Mouse (Mus musculus): ENCODE data around the gene Jchain. TPM values are rescaled to one million over a fixed set of nuclear protein-coding genes. Genes with fewer than 3 reads are reported as not detected.

Jchain gene
- total RNA-seq, 2 experiments from 2014 or later = 1.5 TPM; not detected in 1

DNA sequence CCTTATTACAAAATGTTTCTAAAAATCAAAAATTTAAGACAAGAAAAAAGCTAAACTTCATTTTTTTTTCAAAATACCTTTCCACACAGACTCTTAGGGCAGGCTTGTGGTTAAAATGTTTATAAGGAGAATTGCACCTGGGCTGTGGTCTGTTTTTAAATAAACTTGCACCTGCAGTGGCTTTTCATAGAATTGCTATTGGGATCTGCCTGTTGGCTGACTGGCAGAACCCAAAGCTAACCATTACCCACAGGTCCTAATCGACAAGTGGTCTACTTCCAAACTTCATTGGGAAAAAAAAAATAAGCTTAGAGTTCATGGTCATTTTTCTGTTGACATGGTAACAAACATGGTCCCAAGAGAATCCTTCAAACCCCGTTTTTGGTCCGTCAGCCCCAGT, 7.0 kb upstream of the Jchain start:
- no peak for ATAC-seq (replicated peaks; ENCODE audit: poor library complexity, severe bottlenecking)

DNA sequence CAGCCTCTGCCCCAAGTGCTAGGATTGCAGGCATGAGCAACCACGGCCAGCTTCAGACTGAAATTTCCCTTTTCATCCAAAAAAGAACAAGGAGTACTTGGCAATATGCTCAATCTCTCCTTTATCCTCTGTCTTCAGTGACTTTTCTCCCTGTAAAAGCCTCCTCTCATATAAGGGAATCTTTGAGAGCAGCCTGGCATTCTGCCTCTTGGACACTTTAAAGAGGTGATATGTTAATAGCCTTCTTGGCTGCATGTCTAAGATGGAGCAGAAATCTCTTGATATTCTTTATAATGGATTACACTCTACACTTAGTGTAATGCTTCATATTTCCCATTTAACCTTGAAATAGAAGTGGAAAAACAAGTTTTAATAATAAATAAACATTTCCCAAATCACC, 3.2 kb upstream of the Jchain start:
- ATAC-seq (replicated peaks; ENCODE audit: poor library complexity, severe bottlenecking) = no peak

DNA sequence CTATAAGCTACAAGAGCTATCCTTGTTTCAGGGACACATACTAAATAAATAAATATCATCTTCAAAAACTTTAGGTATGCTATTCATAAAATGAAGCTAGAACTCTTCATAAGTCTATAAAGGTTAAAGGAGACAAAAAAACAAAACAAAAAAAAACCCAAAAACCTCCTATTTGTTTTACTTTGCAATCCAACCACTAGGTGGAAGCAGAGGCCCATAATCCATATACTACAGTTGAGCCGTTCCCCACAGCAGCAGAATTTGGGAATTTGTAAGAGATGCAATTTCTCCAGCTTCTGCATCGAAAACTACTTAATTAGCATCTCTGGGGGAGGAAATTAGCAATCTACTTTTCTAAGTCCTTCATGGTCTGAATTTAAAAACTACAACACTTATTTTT, 8.5 kb downstream of the Jchain start:
- peak; percentile 96 for ATAC-seq (replicated peaks; ENCODE audit: poor library complexity, severe bottlenecking)

DNA sequence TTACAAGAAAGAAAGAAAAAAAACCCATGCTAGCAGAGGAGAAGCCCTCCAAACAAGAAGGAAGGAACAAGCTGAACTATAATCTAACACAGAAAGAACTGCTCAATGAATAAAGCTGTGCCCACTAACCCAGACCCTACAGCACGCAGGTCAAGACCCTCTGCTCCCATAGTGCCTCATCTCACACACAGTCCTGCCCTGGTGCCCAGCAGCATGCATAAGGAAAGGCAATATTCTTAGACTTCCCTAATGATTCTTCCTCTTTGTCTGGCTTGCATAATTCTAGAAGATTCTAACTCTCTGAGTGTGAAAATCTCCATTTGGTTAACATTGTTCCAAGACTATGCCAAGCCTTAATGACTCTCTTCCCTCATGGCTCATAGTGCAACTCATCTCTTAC, 18.7 kb downstream of the Jchain start:
- peak; percentile 91 for ATAC-seq (replicated peaks; ENCODE audit: poor library complexity, severe bottlenecking)

DNA sequence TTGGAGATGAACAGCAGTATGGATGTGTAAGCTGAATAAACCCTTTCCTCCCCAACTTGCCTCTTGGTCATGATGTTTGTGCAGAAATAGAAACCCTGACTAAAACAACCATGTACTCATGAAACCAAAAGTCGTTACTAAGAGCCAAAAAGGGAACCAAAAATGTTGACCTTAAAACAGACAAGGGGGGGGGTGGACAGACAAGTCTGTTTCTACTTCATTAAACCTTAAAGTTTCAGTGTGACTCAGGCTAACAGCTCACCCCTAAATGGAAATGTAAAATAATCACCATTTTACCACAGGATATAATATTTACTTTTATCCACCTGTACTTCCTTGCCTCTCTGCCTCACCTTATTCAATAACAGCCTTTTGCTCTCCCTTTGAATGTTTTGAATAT, 19.1 kb downstream of the Jchain start:
- ATAC-seq (replicated peaks; ENCODE audit: poor library complexity, severe bottlenecking) = peak; percentile 97

DNA sequence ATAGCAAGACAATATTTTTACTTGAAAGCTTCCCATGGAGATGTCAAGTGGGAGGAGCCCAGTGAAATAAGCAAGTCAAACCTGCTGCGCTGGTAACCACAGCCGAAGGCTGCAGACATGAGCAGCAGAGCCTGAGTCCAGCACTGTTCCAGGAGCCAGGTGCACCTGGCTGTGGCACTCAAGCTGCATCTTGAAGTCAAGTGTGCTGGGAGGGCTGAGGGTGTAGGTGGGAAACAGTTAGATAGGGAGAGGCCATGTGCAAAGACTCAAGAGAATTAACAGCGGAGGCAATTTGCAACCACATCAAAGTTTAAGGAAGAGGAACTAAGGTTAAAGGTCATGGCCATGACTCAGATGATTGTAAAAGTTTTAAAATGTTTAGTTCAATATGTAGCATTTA, 27.9 kb downstream of the Jchain start:
- ATAC-seq (replicated peaks; ENCODE audit: poor library complexity, severe bottlenecking) = peak; percentile 63

DNA sequence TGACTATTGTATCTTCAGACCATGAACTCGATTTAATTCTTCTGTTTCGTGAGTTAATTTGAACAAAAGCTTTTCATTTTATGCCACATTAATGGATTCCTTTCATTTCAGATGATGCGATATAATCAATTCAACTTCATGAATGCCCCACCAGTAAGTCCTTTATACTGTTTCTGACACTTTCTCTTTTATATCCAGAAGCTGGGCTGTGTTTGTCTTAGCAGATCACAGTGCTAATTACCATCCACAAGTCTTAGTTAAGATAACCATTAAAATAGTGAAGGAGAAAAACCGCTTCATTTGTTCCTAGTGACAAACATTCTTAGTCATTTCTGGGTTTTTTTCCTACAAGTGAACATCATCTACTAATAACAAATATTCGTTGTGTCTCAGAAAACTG, 36.6 kb downstream of the Jchain start:
- ATAC-seq (replicated peaks; ENCODE audit: poor library complexity, severe bottlenecking) = no peak

DNA sequence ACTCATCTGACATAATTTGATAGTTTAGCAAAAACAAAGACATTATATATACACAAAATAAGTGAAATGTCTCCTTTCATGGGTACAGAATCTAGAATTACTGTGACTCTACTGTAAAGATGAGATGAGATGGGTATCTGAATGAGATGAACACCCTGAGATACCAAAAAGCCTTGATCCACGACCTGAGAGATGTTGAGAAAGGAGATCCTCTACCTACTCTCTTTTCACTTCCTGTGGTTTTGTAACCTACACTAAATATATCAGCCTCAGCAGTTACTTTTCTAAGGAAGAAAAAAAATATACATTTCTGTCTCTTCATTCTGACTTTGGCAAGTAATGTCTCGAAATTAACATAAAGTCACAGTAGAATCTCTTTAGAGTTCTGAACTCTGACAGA, 38.7 kb downstream of the Jchain start:
- ATAC-seq (replicated peaks; ENCODE audit: poor library complexity, severe bottlenecking) = no peak

DNA sequence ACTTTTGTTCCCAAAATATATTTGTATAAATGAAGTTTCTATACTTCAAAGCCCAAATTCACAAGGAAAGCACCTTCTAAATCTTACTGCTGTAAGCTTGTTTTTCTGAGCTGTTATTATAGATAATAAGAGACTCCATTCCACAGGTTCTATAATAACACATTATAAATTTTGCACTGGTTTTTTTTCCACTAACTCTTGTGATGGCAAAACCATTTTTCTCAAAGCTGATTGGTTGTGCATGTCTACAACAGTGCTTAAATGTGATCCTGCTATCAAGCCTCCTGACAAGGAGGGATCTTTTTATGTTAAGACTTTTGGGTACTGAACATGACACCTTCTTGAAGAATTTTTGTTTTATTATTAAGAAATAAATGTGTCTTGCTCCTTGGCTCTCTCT, 40.0 kb downstream of the Jchain start, which contains the start of gene Enam:
TSS of gene Enam (plus strand) at position 301 of the 400 bp plus-strand sequence.
- ATAC-seq (replicated peaks; ENCODE audit: poor library complexity, severe bottlenecking) = no peak

Other genes starting within 250 kb of the Jchain start
- gene Prol1, start 210.6 kb downstream of the Jchain start, total RNA-seq (2014; fragmentation: Nextera tagmentation) = not detected in 2 replicates
- gene Prol1, start 210.6 kb downstream of the Jchain start, total RNA-seq (2017) = not detected in 2 replicates
- gene Amtn, start 151.8 kb downstream of the Jchain start, total RNA-seq (2014; fragmentation: Nextera tagmentation) = not detected in 2 replicates
- not detected in 2 replicates for gene Amtn, start 151.8 kb downstream of the Jchain start, total RNA-seq (2017)
- not detected in 2 replicates for gene Ambn, start 71.9 kb downstream of the Jchain start, total RNA-seq (2014; fragmentation: Nextera tagmentation)
- gene Ambn, start 71.9 kb downstream of the Jchain start, total RNA-seq (2017) = not detected in 2 replicates
- not detected in 2 replicates for gene Enam, start 39.9 kb downstream of the Jchain start, total RNA-seq (2014; fragmentation: Nextera tagmentation)
- not detected in 2 replicates for gene Enam, start 39.9 kb downstream of the Jchain start, total RNA-seq (2017)
- gene Utp3, start 26.6 kb upstream of the Jchain start, total RNA-seq (2014; fragmentation: Nextera tagmentation) = 65.6 and 68.8 TPM in 2 replicates
- 57.5 and 59.9 TPM in 2 replicates for gene Utp3, start 26.6 kb upstream of the Jchain start, total RNA-seq (2017)
- 7.4 and 12.7 TPM in 2 replicates for gene Rufy3, start 37.1 kb upstream of the Jchain start, total RNA-seq (2014; fragmentation: Nextera tagmentation)
- 12.7 and 15.3 TPM in 2 replicates for gene Rufy3, start 37.1 kb upstream of the Jchain start, total RNA-seq (2017)
- gene Grsf1, start 148.3 kb upstream of the Jchain start, total RNA-seq (2014; fragmentation: Nextera tagmentation) = 57.6 and 66.7 TPM in 2 replicates
- 65.5 and 87.2 TPM in 2 replicates for gene Grsf1, start 148.3 kb upstream of the Jchain start, total RNA-seq (2017)
- 25.6 and 28.9 TPM in 2 replicates for gene Mob1b, start 193.0 kb upstream of the Jchain start, total RNA-seq (2014; fragmentation: Nextera tagmentation)
- 6.7 and 9.6 TPM in 2 replicates for gene Mob1b, start 193.0 kb upstream of the Jchain start, total RNA-seq (2017)
- 35.4 and 45.8 TPM in 2 replicates for gene Dck, start 237.1 kb upstream of the Jchain start, total RNA-seq (2014; fragmentation: Nextera tagmentation)
- 20.0 and 29.3 TPM in 2 replicates for gene Dck, start 237.1 kb upstream of the Jchain start, total RNA-seq (2017)